Mouse (Mus musculus) heart, adult 2 months (tissue): ENCODE data around the gene Grifin. TPM values are rescaled to one million over a fixed set of nuclear protein-coding genes. Genes with fewer than 3 reads are reported as not detected.

Experiments
- DNase-seq, 2 experiments: peaks; one replicate each; pipeline ENCODE4 v3.0.0; 2021
- H3K27ac ChIP-seq: fragments of 200-600 bp; 2 replicates; pipeline ENCODE4 v1.8.1; 2022
- H3K27me3 ChIP-seq: fragments of 200-500 bp; 2 replicates; pipeline ENCODE4 v1.6.1; 2012; ENCODE audit warnings: mild to moderate bottlenecking, low read length, inconsistent platforms, mixed read lengths; ENCODE audit not compliant: control insufficient read depth, insufficient read depth
- H3K36me3 ChIP-seq: fragments of 200-500 bp; 2 replicates; pipeline ENCODE4 v1.6.1; 2012; ENCODE audit warnings: low read length, inconsistent platforms; ENCODE audit not compliant: control insufficient read depth, insufficient read depth
- H3K4me1 ChIP-seq: fragments of 200-500 bp; 2 replicates; pipeline ENCODE4 v1.6.1; 2011; ENCODE audit warnings: low read length; ENCODE audit not compliant: control insufficient read depth, insufficient read depth
- H3K4me3 ChIP-seq: fragments of 200-600 bp; 2 replicates; pipeline ENCODE4 v1.8.1; 2022
- H3K79me2 ChIP-seq: fragments of 200-500 bp; replicated peaks from 2 replicates; pipeline ENCODE4 v1.6.1; 2012; ENCODE audit warnings: mild to moderate bottlenecking, inconsistent platforms, low read length, moderate library complexity, mixed read lengths; ENCODE audit not compliant: control insufficient read depth, insufficient read depth
- H3K9ac ChIP-seq: fragments of 200-500 bp; 2 replicates; pipeline ENCODE4 v1.6.1; 2012; ENCODE audit warnings: low read depth, mild to moderate bottlenecking, control low read depth, inconsistent platforms, low read length, mixed read lengths
- CTCF ChIP-seq: fragments of 200-600 bp; IDR thresholded peaks from 2 replicates; pipeline ENCODE4 v1.8.1; 2022; ENCODE audit warnings: antibody characterized with exemption, mild to moderate bottlenecking, moderate library complexity
- EP300 ChIP-seq: fragments of 200-500 bp; IDR thresholded peaks from 2 replicates; pipeline ENCODE4 v1.6.1; 2011; ENCODE audit warnings: low read depth, low read length, control low read depth; ENCODE audit not compliant: insufficient read depth
- POLR2A ChIP-seq: fragments of 200-500 bp; IDR thresholded peaks from 2 replicates; pipeline ENCODE4 v1.6.1; 2011; ENCODE audit warnings: mild to moderate bottlenecking, low read depth, low read length, control low read depth; ENCODE audit not compliant: insufficient read depth
- WGBS: fragments of 180-500 bp; shearing (Covaris S2); methylation state at CpG from one replicate; pipeline ENCODE4 v1.1.7; 2018; 5-methylcytosine and 5-hydroxymethylcytosine counted together
- intact Hi-C: fragments of 180-260 bp; cut with DNase I; formaldehyde crosslinking; loops from one replicate; pipeline ENCODE4 v1.15.1; 2025
- polyA plus RNA-seq: library from polyadenylated mRNA; depleted of rRNA; stranded (reverse); fragments of >200 nt; gene quantifications from 2 replicates; pipeline ENCODE4 v1.2.3, GENCODE M21; 2012
- total RNA-seq, 2 experiments: library from RNA; stranded (reverse); gene quantifications; 2 replicates each; pipeline ENCODE4 v1.2.3; 2021

The Grifin gene
- total and polyA plus RNA-seq, 3 experiments = not detected

- TF ChIP-seq POLR2A (0 out of 2 replicates have a peak, but pooled peaks have one; percentile 24), CTCF (no peak)
- 14% methylated on average over 13 of the region's 13 CpGs for WGBS
- H3K79me2 ChIP-seq = no peaks in the 10 kb centered on the region
- no peaks in the 10 kb centered on the region for H3K36me3 ChIP-seq
- intact Hi-C loops = loop anchor here (2.0 kb wide), 2 partner anchors 13 to 41 kb away; no protein-coding TSS in a partner anchor
- no peaks in the 10 kb centered on the region for H3K27me3 ChIP-seq
- H3K4me3 ChIP-seq = peak overlapping the region; percentile 55
- peaks cover 8% of the 10 kb centered on the region for H3K4me1 ChIP-seq
- peak overlapping the region; percentile 80 for H3K27ac ChIP-seq
- H3K9ac ChIP-seq = peak overlapping the region; percentile 50
- peak; percentile 55 to 60 for DNase-seq
Measured at GRCm38 (mm10) chr5:140609511-140610272, 44.8 kb upstream of the Grifin start.

GRCm38 (mm10) chr5:140608634-140609015 lies 43.8 kb upstream of the Grifin start:
- Histone ChIP-seq H3K27me3 (no peaks in the 10 kb centered on the region), H3K4me1 (peaks cover 11% of the 10 kb centered on the region)
- intact Hi-C loops = loop anchor here (2.0 kb wide), 1 partner anchor 40 kb away; no protein-coding TSS in a partner anchor

GRCm38 (mm10) chr5:140607836-140608633 lies 43.2 kb upstream of the Grifin start:
- DNase-seq = peak in 1 of 2 experiments; percentile 42
- TF ChIP-seq POLR2A (no peak), CTCF (no peak), EP300 (no peak)
- H3K27me3 ChIP-seq = no peaks in the 10 kb centered on the region
- intact Hi-C loops = loop anchor here (2.0 kb wide), 1 partner anchor 39 kb away; no protein-coding TSS in a partner anchor
- no peaks in the 10 kb centered on the region for H3K79me2 ChIP-seq
- peak overlapping the region; percentile 75 for H3K9ac ChIP-seq
- no peaks in the 10 kb centered on the region for H3K36me3 ChIP-seq
- peaks cover 11% of the 10 kb centered on the region for H3K4me1 ChIP-seq
- WGBS = 3% methylated on average over 16 of the region's 17 CpGs
- H3K27ac ChIP-seq = peak overlapping the region; percentile 83
- H3K4me3 ChIP-seq = peak overlapping the region; percentile 81

More at GRCm38 (mm10) chr5:140608634-140609015, 43.8 kb upstream of the Grifin start:
- Histone ChIP-seq H3K36me3 (no peaks in the 10 kb centered on the region), H3K4me3 (peak overlapping the region; percentile 55), H3K27ac (peak overlapping the region; percentile 80), H3K9ac (peak overlapping the region; percentile 75), H3K79me2 (no peaks in the 10 kb centered on the region)
- peak; percentile 38 to 57 for DNase-seq
- WGBS = 5% methylated on average over 16 of the region's 16 CpGs
- no peak for TF ChIP-seq CTCF
- no peak for TF ChIP-seq EP300
- TF ChIP-seq POLR2A = no peak

- Histone ChIP-seq H3K36me3 (no peaks in the 10 kb centered on the region), H3K9ac (peak within 1 kb of the TSS; percentile 75), H3K4me3 (peak within 1 kb of the TSS; percentile 81), H3K79me2 (no peaks in the 10 kb centered on the region), H3K27ac (peak within 1 kb of the TSS; percentile 83), H3K27me3 (no peaks in the 10 kb centered on the region), H3K4me1 (peaks cover 11% of the 10 kb centered on the region)
- DNase-seq = peak; percentile 95
- TF ChIP-seq POLR2A (peak; percentile 95), CTCF (peak; percentile 43), EP300 (no peak)
- WGBS = under 1% methylated on average over 91 of the region's 91 CpGs
- intact Hi-C loops = no loop called here
Measured at GRCm38 (mm10) chr5:140607001-140607835, 42.3 kb upstream of the Grifin start, which contains the start of gene Lfng. Lfng (plus strand) TSS chr5:140607320.

GRCm38 (mm10) chr5:140606386-140606785 lies 41.5 kb upstream of the Grifin start:
- peak in 1 of 2 experiments; percentile 38 for DNase-seq
- no peak overlapping the region for H3K9ac ChIP-seq
- TF ChIP-seq POLR2A (no peak), EP300 (no peak), CTCF (no peak)
- H3K79me2 ChIP-seq = no peaks in the 10 kb centered on the region
- peak overlapping the region; percentile 81 for H3K4me3 ChIP-seq
- H3K27me3 ChIP-seq = no peaks in the 10 kb centered on the region
- H3K27ac ChIP-seq = peak overlapping the region; percentile 83
- H3K4me1 ChIP-seq = peaks cover 8% of the 10 kb centered on the region
- intact Hi-C loops = loop anchor here (1.0 kb wide), 1 partner anchor 31 kb away; no protein-coding TSS in a partner anchor
- WGBS = 6% methylated on average over 23 of the region's 23 CpGs
- H3K36me3 ChIP-seq = no peaks in the 10 kb centered on the region
